Mouse (Mus musculus): ENCODE data around the gene Acmsd.

GRCm38 (mm10) chr1:127716441-127716840 is 12.8 kb upstream of the Acmsd start:
- TF ChIP-seq CTCF (IDR thresholded peaks at IDR 0.05) (no peak), EP300 (IDR thresholded peaks at IDR 0.05) (no peak)

Data from lung, postnatal 0 days (tissue).